Mouse (Mus musculus) thymus, postnatal 0 days (tissue): ENCODE measurements around the gene Gdi1. TPM values are rescaled to one million over a fixed set of nuclear protein-coding genes. Genes with fewer than 3 reads are reported as not detected.
"Not testable (repeated sequence)": the region's sequence is repeated elsewhere in the genome, so short reads cannot be mapped to it uniquely, and the experiment has no call there.

Source experiments
- DNase-seq: peaks from one replicate; pipeline ENCODE4 v3.0.0-alpha.2; 2015; ENCODE audit warnings: low spot score
- microRNA-seq: library from miRNA; unstranded; fragments of <30 nt; microRNA quantifications from one replicate; pipeline ENCODE4, GENCODE M21; 2016; ENCODE audit warnings: borderline number of aligned reads
- polyA plus RNA-seq: library from polyadenylated mRNA; unstranded; fragments of >200 nt; fragmentation: Nextera tagmentation; extraction: Ambion mirVana; gene quantifications from 2 replicates; pipeline ENCODE4 v1.2.1, GENCODE M21; 2015

Gene Gdi1
- polyA plus RNA-seq, 1 experiment from 2014 or later = 107 TPM

DNA sequence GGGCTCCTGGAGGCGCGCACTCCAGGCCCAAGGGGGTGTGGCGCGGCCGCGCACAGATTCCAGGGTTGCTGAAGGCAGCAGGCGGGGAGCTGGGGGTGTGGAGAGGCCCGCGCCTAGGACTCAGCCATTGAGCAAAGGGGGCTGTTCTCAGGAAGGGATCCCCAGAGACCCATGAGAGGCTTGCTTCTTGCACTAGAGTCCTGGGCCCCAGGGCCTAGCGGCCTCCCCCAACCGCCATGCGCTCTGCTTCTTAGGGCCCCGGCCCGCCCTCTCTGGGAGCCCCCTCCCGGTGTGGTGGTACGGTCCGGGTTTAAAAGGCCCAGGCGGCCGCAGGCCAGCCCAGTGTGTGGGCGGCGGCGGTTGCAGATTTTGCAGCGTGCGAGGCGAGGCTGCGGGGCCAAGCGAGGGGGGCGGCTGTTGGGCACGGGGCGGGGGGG, 23.9 kb downstream of the Gdi1 start, which contains the start of gene Plxna3:
Plxna3 (plus strand) TSS at position 342 of the 437 bp plus-strand sequence.
- peak; percentile 53 for DNase-seq

DNA sequence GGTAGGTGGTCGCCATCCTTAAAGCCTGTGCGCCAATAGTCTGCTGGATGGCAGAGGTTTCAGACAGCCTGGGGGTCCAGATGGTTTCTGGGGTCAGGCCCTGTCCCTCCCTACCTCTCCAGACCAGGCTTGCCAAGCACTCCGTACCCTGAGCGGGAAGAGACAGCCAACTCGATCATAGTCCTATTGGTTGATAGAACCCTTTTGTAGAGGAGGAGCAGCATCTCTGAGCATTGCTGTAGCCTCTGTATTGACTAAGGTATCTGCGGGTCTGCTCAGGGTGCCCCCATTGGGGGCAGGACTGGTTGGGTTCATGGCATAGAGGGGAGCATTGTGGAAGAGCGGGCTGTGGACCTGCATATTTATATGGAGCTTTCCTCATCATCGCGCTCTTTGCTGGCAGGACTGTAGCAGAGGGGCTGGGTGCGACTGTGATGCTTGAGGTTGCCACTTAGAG, 24.4 kb downstream of the Gdi1 start:
- no peak for DNase-seq

DNA sequence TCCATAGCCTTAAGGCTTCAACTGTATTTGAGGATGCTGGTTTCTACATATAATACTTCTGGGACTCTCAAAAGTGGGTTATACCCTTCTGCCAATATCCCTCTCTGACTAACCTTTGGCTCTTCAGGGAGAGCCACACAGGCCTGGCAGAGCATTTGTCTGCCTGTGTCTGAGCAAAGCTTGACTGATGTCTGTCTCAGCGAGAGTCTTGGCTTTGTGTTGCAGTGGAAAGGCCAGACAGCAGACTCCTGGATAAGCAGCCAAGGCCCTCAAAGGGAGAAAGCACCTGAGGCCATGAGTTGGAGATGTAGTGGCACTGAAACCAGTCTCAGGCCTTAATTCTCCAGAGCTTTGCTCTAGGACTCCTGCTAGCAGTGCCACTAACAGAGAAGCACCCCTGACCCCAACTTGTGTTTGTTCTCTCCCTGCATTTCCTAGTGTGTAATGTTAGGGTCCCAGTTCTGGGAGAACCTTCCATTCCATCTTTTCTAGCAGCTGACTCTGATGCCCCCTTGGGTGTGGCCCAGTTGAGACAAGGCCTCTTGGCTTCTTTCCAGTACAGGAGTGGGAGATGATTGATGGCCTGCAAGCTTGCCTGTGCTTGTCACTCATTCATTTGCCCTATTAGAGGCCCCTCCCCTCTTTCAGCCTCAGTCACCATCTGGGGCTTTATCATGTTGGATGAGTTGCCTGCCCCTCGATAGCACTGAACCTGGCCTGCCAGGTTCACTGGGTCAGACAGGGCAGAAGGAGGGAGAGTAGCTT, 25.6 kb downstream of the Gdi1 start:
- DNase-seq = no peak

DNA sequence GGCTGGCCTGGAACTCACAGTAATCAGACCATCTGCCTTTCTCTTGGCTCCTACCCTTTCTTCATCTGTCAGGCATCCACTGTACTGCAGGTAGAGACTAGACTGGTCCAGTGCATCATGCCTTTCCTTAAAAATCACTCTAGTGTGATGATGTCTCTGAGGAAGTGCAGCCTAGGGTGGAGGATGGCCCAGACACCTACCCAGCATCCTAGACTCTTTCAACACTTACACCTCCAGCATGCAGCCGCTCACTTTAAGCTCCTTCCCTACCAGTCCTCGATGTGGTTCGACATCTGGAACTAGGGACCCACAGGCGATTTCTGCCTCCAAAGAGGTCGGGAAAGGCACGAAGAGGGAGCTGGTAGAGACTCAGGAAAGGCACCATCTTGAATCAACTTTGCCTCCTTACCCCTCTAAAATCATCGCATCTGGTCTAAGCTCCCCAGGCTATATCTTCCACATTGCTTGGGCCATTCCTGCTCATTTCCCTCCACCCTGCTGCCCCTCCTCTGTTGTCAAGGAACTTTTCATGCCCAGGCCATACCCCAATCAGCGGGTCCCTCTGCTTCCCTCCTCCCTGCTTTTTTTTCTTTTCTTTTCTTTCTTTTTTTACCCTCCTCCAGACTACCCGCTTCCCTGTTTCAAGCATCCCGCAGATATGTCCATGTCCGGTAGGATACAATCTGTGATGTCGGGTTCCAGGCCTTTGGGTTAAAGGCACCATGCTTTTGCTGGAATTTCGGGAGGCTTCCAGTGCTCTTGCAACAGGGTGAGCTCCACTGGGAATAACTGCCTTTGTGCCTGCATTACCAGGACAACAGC, 48.1 kb downstream of the Gdi1 start:
- no peak for DNase-seq

DNA sequence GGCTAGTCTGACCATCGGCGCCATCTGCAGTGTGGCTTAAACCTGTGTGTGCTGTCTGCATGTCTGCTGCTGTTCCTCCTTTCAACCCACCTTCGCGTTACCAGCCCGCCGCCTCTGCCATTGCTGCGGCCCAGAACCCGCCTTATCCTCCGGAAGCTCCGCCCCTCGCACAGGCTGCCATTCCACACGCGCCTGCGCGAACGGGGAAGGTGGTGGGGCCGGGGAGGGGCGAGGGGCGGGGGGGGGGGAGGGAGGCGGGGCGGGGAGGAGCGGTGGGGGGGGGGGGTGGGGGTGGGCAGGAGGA, 48.6 kb downstream of the Gdi1 start, which contains the start of gene Lage3:
Lage3 (minus strand) TSS at position 152 of the 304 bp plus-strand sequence.
- peak; percentile 85 for DNase-seq

- DNase-seq = not testable (repeated sequence)
Observed at GRCm38 (mm10) chrX:74357069-74357468, 52.3 kb downstream of the Gdi1 start.

DNA sequence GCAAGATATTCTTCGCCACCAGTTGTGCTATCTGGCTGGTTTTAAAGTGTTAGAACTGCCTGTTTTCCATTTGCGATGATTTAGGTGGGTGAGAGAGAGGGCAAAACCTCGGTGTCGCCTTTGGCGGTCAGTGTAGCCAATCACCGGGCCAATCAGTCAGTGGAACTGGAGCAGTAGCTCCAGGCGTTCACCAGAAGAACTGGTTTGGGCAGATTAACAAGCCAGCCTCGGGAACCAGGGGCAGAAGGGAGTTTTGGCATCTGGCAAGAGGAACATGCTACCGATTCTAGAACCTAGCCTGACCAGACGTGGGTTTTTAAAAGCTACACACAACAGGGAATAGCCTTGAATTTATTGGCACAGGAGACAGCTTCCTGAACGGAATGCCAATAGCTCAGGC, 54.4 kb downstream of the Gdi1 start:
- no peak for DNase-seq

Small RNA genes lying within 50 kb of the gene (microRNA-seq; reads per million reads assigned to microRNA genes)
- gene Mir7091 (not detected), gene Mir7092 (not detected)

Other genes starting within 250 kb of the Gdi1 start
- gene Opn1mw, start 177.5 kb upstream of the Gdi1 start, polyA plus RNA-seq = not detected in 2 replicates
- 16.6 and 16.7 TPM in 2 replicates for gene Mecp2, start 169.6 kb upstream of the Gdi1 start, polyA plus RNA-seq
- gene Tex28, start 137.2 kb upstream of the Gdi1 start, polyA plus RNA-seq = not detected in 2 replicates
- 0.51 and 0.52 TPM in 2 replicates for gene Tktl1, start 127.7 kb upstream of the Gdi1 start, polyA plus RNA-seq
- 108 and 110 TPM in 2 replicates for gene Flna, start 55.2 kb upstream of the Gdi1 start, polyA plus RNA-seq
- 19.6 and 22.5 TPM in 2 replicates for gene Emd, start 50.3 kb upstream of the Gdi1 start, polyA plus RNA-seq
- gene Rpl10, start 34.2 kb upstream of the Gdi1 start, polyA plus RNA-seq = 838 and 891 TPM in 2 replicates
- gene Taz, start 23.1 kb upstream of the Gdi1 start, polyA plus RNA-seq = 66.0 and 71.6 TPM in 2 replicates
- 8.1 and 9.0 TPM in 2 replicates for gene Dnase1l1, start 22.7 kb upstream of the Gdi1 start, polyA plus RNA-seq
- 87.8 and 92.3 TPM in 2 replicates for gene Atp6ap1, start 7.9 kb upstream of the Gdi1 start, polyA plus RNA-seq
- gene Fam50a, start 8.0 kb downstream of the Gdi1 start, polyA plus RNA-seq = 58.4 and 60.2 TPM in 2 replicates
- gene Plxna3, start 24.1 kb downstream of the Gdi1 start, polyA plus RNA-seq = 0.83 and 0.96 TPM in 2 replicates
- gene Lage3, start 48.6 kb downstream of the Gdi1 start, polyA plus RNA-seq = 123 and 138 TPM in 2 replicates
- 58.7 and 63.1 TPM in 2 replicates for gene Ubl4a, start 68.2 kb downstream of the Gdi1 start, polyA plus RNA-seq
- gene Slc10a3, start 68.4 kb downstream of the Gdi1 start, polyA plus RNA-seq = 19.8 and 20.1 TPM in 2 replicates
- 22.7 and 23.2 TPM in 2 replicates for gene Fam3a, start 88.3 kb downstream of the Gdi1 start, polyA plus RNA-seq
- 22.7 and 25.1 TPM in 2 replicates for gene Ikbkg, start 88.3 kb downstream of the Gdi1 start, polyA plus RNA-seq
- gene G6pdx, start 124.2 kb downstream of the Gdi1 start, polyA plus RNA-seq = 38.7 and 43.8 TPM in 2 replicates
- not detected in 2 replicates for gene Gm6880, start 176.4 kb downstream of the Gdi1 start, polyA plus RNA-seq